In genomic region chr12:117427431-117427830, GRCm38 (mm10) we compare ENCODE assay signal across 10 mouse cellular contexts.
DNase-seq lines count a peak whose midpoint lies in the region; ATAC-seq and TF ChIP-seq lines count a peak whose summit lies in the region.
"Had no signal": no experiment of that assay in that cellular context is flagged by ENCODE, and none has a peak within 500 bp of the region (broad histone marks: within the 10 kb centered on the region; RNA-seq: fewer than 3 reads in every experiment).

No protein-coding gene starts in this region.

- H3K9ac ChIP-seq in forebrain, embryonic 13.5 days: no peak overlapping the region
- no peak overlapping the region for H3K9ac ChIP-seq in intestine, embryonic 16.5 days (ENCODE audit: low read depth, low read length)
- H3K9ac ChIP-seq: midbrain, embryonic 12.5 days had no signal

- no peak overlapping the region for H3K4me3 ChIP-seq in forebrain, embryonic 13.5 days
- H3K4me3 ChIP-seq in intestine, embryonic 16.5 days (ENCODE audit: low read length): no peak overlapping the region
- H3K4me3 ChIP-seq in olfactory bulb, adult 2 months (ENCODE audit: insufficient read depth, low read depth, low read length): no peak overlapping the region
- H3K4me3 ChIP-seq: erythroblast, embryonic 14.5 days; midbrain, embryonic 12.5 days had no signal

- no peaks in the 10 kb centered on the region for H3K4me1 ChIP-seq in forebrain, embryonic 13.5 days
- peaks cover 2% of the 10 kb centered on the region; the same call in 1 of the 2 replicates for H3K4me1 ChIP-seq in intestine, embryonic 16.5 days (ENCODE audit: control insufficient read depth, insufficient read depth, low read length)
- no peaks in the 10 kb centered on the region for H3K4me1 ChIP-seq in olfactory bulb, adult 2 months (ENCODE audit: control insufficient read depth, insufficient read depth, low read length)
- H3K4me1 ChIP-seq: midbrain, embryonic 12.5 days had no signal

- peak; percentile 28 for DNase-seq in ovary, postnatal 14 days (ENCODE audit: low spot score)
- no peak for DNase-seq in ovary, postnatal 10 days (ENCODE audit: low spot score)
- peak; percentile 54 to 70 for DNase-seq in adrenal gland, postnatal 36 days
- peak; percentile 28 to 61 for DNase-seq in lung, adult 18-20 months

- peak; percentile 45; the same call in 1 of the 2 replicates for TF ChIP-seq CTCF in olfactory bulb, adult 2 months (IDR thresholded peaks at IDR 0.05; ENCODE audit: insufficient read depth, low read depth, low read length)

- no peak overlapping the region for H3K4me2 ChIP-seq in forebrain, embryonic 13.5 days
- H3K4me2 ChIP-seq in intestine, embryonic 16.5 days (ENCODE audit: low read depth, low read length): no peak overlapping the region
- H3K4me2 ChIP-seq: midbrain, embryonic 12.5 days had no signal

- H3K27me3 ChIP-seq in forebrain, embryonic 13.5 days: no peaks in the 10 kb centered on the region
- H3K27me3 ChIP-seq in intestine, embryonic 16.5 days (replicated peaks; ENCODE audit: control insufficient read depth, insufficient read depth, low read length): no peaks in the 10 kb centered on the region
- H3K27me3 ChIP-seq: midbrain, embryonic 12.5 days had no signal

- no peaks in the 10 kb centered on the region for H3K9me3 ChIP-seq in forebrain, embryonic 13.5 days (replicated peaks)
- H3K9me3 ChIP-seq in intestine, embryonic 16.5 days (ENCODE audit: control insufficient read depth, low read length): no peaks in the 10 kb centered on the region
- H3K9me3 ChIP-seq: midbrain, embryonic 12.5 days had no signal

- TF ChIP-seq POLR2A in olfactory bulb, adult 2 months (IDR thresholded peaks at IDR 0.05; ENCODE audit: insufficient read depth, low read depth, low read length): no peak

- no peaks in the 10 kb centered on the region for H3K36me3 ChIP-seq in forebrain, embryonic 13.5 days (ENCODE audit: poor library complexity, severe bottlenecking)
- H3K36me3 ChIP-seq in intestine, embryonic 16.5 days (ENCODE audit: control insufficient read depth, insufficient read depth, low read length): no peaks in the 10 kb centered on the region
- H3K36me3 ChIP-seq: midbrain, embryonic 12.5 days had no signal

- H3K27ac ChIP-seq in forebrain, embryonic 13.5 days: no peak overlapping the region
- no peak overlapping the region for H3K27ac ChIP-seq in intestine, embryonic 16.5 days (ENCODE audit: low read length)
- no peak overlapping the region for H3K27ac ChIP-seq in olfactory bulb, adult 2 months (ENCODE audit: insufficient read depth, low read depth, low read length)
- H3K27ac ChIP-seq: midbrain, embryonic 12.5 days had no signal

- ATAC-seq in forebrain, embryonic 13.5 days: 0 out of 2 replicates have a peak, but pooled peaks have one; percentile 41
- 0 out of 2 replicates have a peak, but pooled peaks have one; percentile 22 for ATAC-seq in intestine, embryonic 16.5 days
- no peak; the same call in 1 of the 2 replicates for ATAC-seq in erythroblast, adult 5-6 weeks (replicated peaks; ENCODE audit: low FRiP score, poor library complexity, severe bottlenecking)

- 21% methylated on average over 1 of the region's 1 CpGs for WGBS in forebrain, embryonic 13.5 days
- 30% methylated on average over 1 of the region's 1 CpGs for WGBS in intestine, embryonic 16.5 days
- WGBS in olfactory bulb, adult 2 months: 64% methylated on average over 1 of the region's 1 CpGs
